Mouse (Mus musculus): Measurements from ENCODE around the gene Fam155a. TPM values are rescaled to one million over a fixed set of nuclear protein-coding genes. Genes with fewer than 3 reads are reported as not detected.

Gene Fam155a
- polyA plus RNA-seq, 1 experiment from 2014 or later = 0.41 TPM

GRCm38 (mm10) chr8:9547558-9547954 is 223.4 kb downstream of the Fam155a start:
- Histone ChIP-seq H3K9ac (ENCODE audit: low read depth, low read length) (no peak overlapping the region), H3K36me3 (ENCODE audit: control insufficient read depth, insufficient read depth, low read length) (no peaks in the 10 kb centered on the region)

GRCm38 (mm10) chr8:9546919-9547557 is 223.9 kb downstream of the Fam155a start:
- Histone ChIP-seq H3K4me1 (replicated peaks; ENCODE audit: control insufficient read depth, insufficient read depth, low read length) (no peaks in the 10 kb centered on the region), H3K9ac (ENCODE audit: low read depth, low read length) (no peak overlapping the region), H3K9me3 (ENCODE audit: control insufficient read depth, low read length) (no peaks in the 10 kb centered on the region), H3K4me2 (no peak overlapping the region), H3K4me3 (ENCODE audit: low read depth, low read length) (no peak overlapping the region), H3K36me3 (ENCODE audit: control insufficient read depth, insufficient read depth, low read length) (no peaks in the 10 kb centered on the region), H3K27ac (ENCODE audit: low read depth, low read length) (no peak overlapping the region), H3K27me3 (replicated peaks; ENCODE audit: control insufficient read depth, insufficient read depth, low read length) (no peaks in the 10 kb centered on the region)
- DNase-seq (ENCODE audit: low spot score) (no peak), ATAC-seq (replicated peaks; ENCODE audit: low FRiP score) (no peak)
- WGBS = 65% methylated on average over 6 of the region's 6 CpGs

More at GRCm38 (mm10) chr8:9547558-9547954, 223.4 kb downstream of the Fam155a start:
- Histone ChIP-seq H3K4me2 (no peak overlapping the region), H3K27ac (ENCODE audit: low read depth, low read length) (no peak overlapping the region), H3K4me3 (ENCODE audit: low read depth, low read length) (no peak overlapping the region), H3K27me3 (replicated peaks; ENCODE audit: control insufficient read depth, insufficient read depth, low read length) (no peaks in the 10 kb centered on the region), H3K4me1 (replicated peaks; ENCODE audit: control insufficient read depth, insufficient read depth, low read length) (no peaks in the 10 kb centered on the region), H3K9me3 (ENCODE audit: control insufficient read depth, low read length) (no peaks in the 10 kb centered on the region)
- DNase-seq (ENCODE audit: low spot score) = no peak
- no peak for ATAC-seq (replicated peaks; ENCODE audit: low FRiP score)
- 65% methylated on average over 2 of the region's 2 CpGs for WGBS

- H3K27ac ChIP-seq (ENCODE audit: low read depth, low read length) = no peak overlapping the region
- H3K36me3 ChIP-seq (ENCODE audit: control insufficient read depth, insufficient read depth, low read length) = no peaks in the 10 kb centered on the region
- H3K9me3 ChIP-seq (ENCODE audit: control insufficient read depth, low read length) = no peaks in the 10 kb centered on the region
- H3K27me3 ChIP-seq (replicated peaks; ENCODE audit: control insufficient read depth, insufficient read depth, low read length) = no peaks in the 10 kb centered on the region
- H3K4me1 ChIP-seq (replicated peaks; ENCODE audit: control insufficient read depth, insufficient read depth, low read length) = no peaks in the 10 kb centered on the region
- WGBS = 75% methylated on average over 6 of the region's 6 CpGs
- H3K9ac ChIP-seq (ENCODE audit: low read depth, low read length) = no peak overlapping the region
- H3K4me3 ChIP-seq (ENCODE audit: low read depth, low read length) = no peak overlapping the region
- no peak overlapping the region for H3K4me2 ChIP-seq
- ATAC-seq (replicated peaks; ENCODE audit: low FRiP score) = no peak
- DNase-seq (ENCODE audit: low spot score) = no peak
These were observed 224.5 kb downstream of the Fam155a start for GRCm38 (mm10) chr8:9546429-9546828.

- H3K4me3 ChIP-seq (ENCODE audit: low read depth, low read length) = no peak overlapping the region
- no peak for ATAC-seq (replicated peaks; ENCODE audit: low FRiP score)
- H3K27me3 ChIP-seq (replicated peaks; ENCODE audit: control insufficient read depth, insufficient read depth, low read length) = no peaks in the 10 kb centered on the region
- H3K4me2 ChIP-seq = no peak overlapping the region
- DNase-seq (ENCODE audit: low spot score) = no peak
- no peak overlapping the region for H3K27ac ChIP-seq (ENCODE audit: low read depth, low read length)
- no peaks in the 10 kb centered on the region for H3K4me1 ChIP-seq (replicated peaks; ENCODE audit: control insufficient read depth, insufficient read depth, low read length)
- 70% methylated on average over 2 of the region's 2 CpGs for WGBS
- no peak overlapping the region for H3K9ac ChIP-seq (ENCODE audit: low read depth, low read length)
- no peaks in the 10 kb centered on the region for H3K9me3 ChIP-seq (ENCODE audit: control insufficient read depth, low read length)
- H3K36me3 ChIP-seq (ENCODE audit: control insufficient read depth, insufficient read depth, low read length) = no peaks in the 10 kb centered on the region
These were observed 225.3 kb downstream of the Fam155a start for GRCm38 (mm10) chr8:9545665-9546064.

GRCm38 (mm10) chr8:9535730-9536372 is 235.1 kb downstream of the Fam155a start:
- no peak overlapping the region for H3K4me3 ChIP-seq (ENCODE audit: low read depth, low read length)
- no peak overlapping the region for H3K4me2 ChIP-seq
- no peak for ATAC-seq (replicated peaks; ENCODE audit: low FRiP score)
- no peak for DNase-seq (ENCODE audit: low spot score)
- 74% methylated on average over 5 of the region's 5 CpGs for WGBS
- no peak overlapping the region for H3K9ac ChIP-seq (ENCODE audit: low read depth, low read length)
- H3K27ac ChIP-seq (ENCODE audit: low read depth, low read length) = no peak overlapping the region
- H3K27me3 ChIP-seq (replicated peaks; ENCODE audit: control insufficient read depth, insufficient read depth, low read length) = no peaks in the 10 kb centered on the region
- H3K4me1 ChIP-seq (replicated peaks; ENCODE audit: control insufficient read depth, insufficient read depth, low read length) = no peaks in the 10 kb centered on the region
- no peaks in the 10 kb centered on the region for H3K9me3 ChIP-seq (ENCODE audit: control insufficient read depth, low read length)
- no peaks in the 10 kb centered on the region for H3K36me3 ChIP-seq (ENCODE audit: control insufficient read depth, insufficient read depth, low read length)

- no peaks in the 10 kb centered on the region for H3K4me1 ChIP-seq (replicated peaks; ENCODE audit: control insufficient read depth, insufficient read depth, low read length)
- ATAC-seq (replicated peaks; ENCODE audit: low FRiP score) (no peak), DNase-seq (ENCODE audit: low spot score) (no peak)
- no peaks in the 10 kb centered on the region for H3K36me3 ChIP-seq (ENCODE audit: control insufficient read depth, insufficient read depth, low read length)
- H3K9me3 ChIP-seq (ENCODE audit: control insufficient read depth, low read length) = no peaks in the 10 kb centered on the region
- no peaks in the 10 kb centered on the region for H3K27me3 ChIP-seq (replicated peaks; ENCODE audit: control insufficient read depth, insufficient read depth, low read length)
- no peak overlapping the region for H3K9ac ChIP-seq (ENCODE audit: low read depth, low read length)
- no peak overlapping the region for H3K27ac ChIP-seq (ENCODE audit: low read depth, low read length)
- no peak overlapping the region for H3K4me2 ChIP-seq
- WGBS = 79% methylated on average over 3 of the region's 3 CpGs
- no peak overlapping the region for H3K4me3 ChIP-seq (ENCODE audit: low read depth, low read length)
These were observed 244.4 kb downstream of the Fam155a start for GRCm38 (mm10) chr8:9526515-9526914.

- ATAC-seq (replicated peaks; ENCODE audit: low FRiP score) (no peak), DNase-seq (ENCODE audit: low spot score) (no peak)
- Histone ChIP-seq H3K4me2 (no peak overlapping the region), H3K4me3 (ENCODE audit: low read depth, low read length) (no peak overlapping the region), H3K9ac (ENCODE audit: low read depth, low read length) (no peak overlapping the region), H3K9me3 (ENCODE audit: control insufficient read depth, low read length) (no peaks in the 10 kb centered on the region), H3K4me1 (replicated peaks; ENCODE audit: control insufficient read depth, insufficient read depth, low read length) (no peaks in the 10 kb centered on the region), H3K27me3 (replicated peaks; ENCODE audit: control insufficient read depth, insufficient read depth, low read length) (no peaks in the 10 kb centered on the region), H3K36me3 (ENCODE audit: control insufficient read depth, insufficient read depth, low read length) (no peaks in the 10 kb centered on the region), H3K27ac (ENCODE audit: low read depth, low read length) (no peak overlapping the region)
- WGBS = 60% methylated on average over 2 of the region's 2 CpGs
These were observed 249.4 kb downstream of the Fam155a start for GRCm38 (mm10) chr8:9521577-9521976.

- WGBS = 52% methylated on average over 6 of the region's 6 CpGs
- H3K4me3 ChIP-seq (ENCODE audit: low read depth, low read length) = no peak overlapping the region
These were observed 270.2 kb downstream of the Fam155a start for GRCm38 (mm10) chr8:9500751-9501150.

GRCm38 (mm10) chr8:9494225-9494598 is 276.7 kb downstream of the Fam155a start:
- Histone ChIP-seq H3K36me3 (ENCODE audit: control insufficient read depth, insufficient read depth, low read length) (no peaks in the 10 kb centered on the region), H3K27me3 (replicated peaks; ENCODE audit: control insufficient read depth, insufficient read depth, low read length) (no peaks in the 10 kb centered on the region), H3K4me2 (no peak overlapping the region), H3K4me1 (replicated peaks; ENCODE audit: control insufficient read depth, insufficient read depth, low read length) (no peaks in the 10 kb centered on the region), H3K9ac (ENCODE audit: low read depth, low read length) (no peak overlapping the region), H3K4me3 (ENCODE audit: low read depth, low read length) (no peak overlapping the region), H3K9me3 (ENCODE audit: control insufficient read depth, low read length) (no peaks in the 10 kb centered on the region), H3K27ac (ENCODE audit: low read depth, low read length) (no peak overlapping the region)
- ATAC-seq (replicated peaks; ENCODE audit: low FRiP score) (no peak), DNase-seq (ENCODE audit: low spot score) (no peak)
- 74% methylated on average over 1 of the region's 1 CpGs for WGBS

More at GRCm38 (mm10) chr8:9500751-9501150, 270.2 kb downstream of the Fam155a start:
- ATAC-seq (replicated peaks; ENCODE audit: low FRiP score) (no peak), DNase-seq (ENCODE audit: low spot score) (no peak)
- no peak overlapping the region for H3K27ac ChIP-seq (ENCODE audit: low read depth, low read length)
- no peaks in the 10 kb centered on the region for H3K36me3 ChIP-seq (ENCODE audit: control insufficient read depth, insufficient read depth, low read length)
- no peaks in the 10 kb centered on the region for H3K4me1 ChIP-seq (replicated peaks; ENCODE audit: control insufficient read depth, insufficient read depth, low read length)
- no peaks in the 10 kb centered on the region for H3K9me3 ChIP-seq (ENCODE audit: control insufficient read depth, low read length)
- no peak overlapping the region for H3K9ac ChIP-seq (ENCODE audit: low read depth, low read length)
- no peak overlapping the region for H3K4me2 ChIP-seq
- no peaks in the 10 kb centered on the region for H3K27me3 ChIP-seq (replicated peaks; ENCODE audit: control insufficient read depth, insufficient read depth, low read length)

Measured in liver, embryonic 11.5 days (tissue).